Mouse (Mus musculus): Measurements from ENCODE around the gene Olfr749.

DNA sequence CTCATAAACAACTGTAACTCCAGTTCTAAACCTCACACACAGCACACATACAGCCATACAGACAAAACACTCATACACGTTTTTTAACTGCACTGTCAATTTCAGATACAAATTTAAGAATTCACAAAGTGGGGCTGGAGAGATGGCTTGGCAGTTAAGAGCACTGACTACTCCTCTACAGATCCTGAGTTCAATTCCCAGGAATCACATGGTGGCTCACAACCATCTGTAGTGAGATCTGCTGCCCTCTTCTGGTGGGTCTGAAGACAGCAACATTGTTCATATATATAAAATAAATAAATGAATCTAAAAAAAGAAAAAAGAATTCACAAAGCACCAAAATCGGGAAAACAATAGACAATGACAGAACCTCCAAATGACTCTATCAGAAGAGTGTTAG is 26.4 kb upstream of the Olfr749 start:
- TF ChIP-seq CTCF (IDR thresholded peaks at IDR 0.05; ENCODE audit: borderline replicate concordance, insufficient read depth, low read length) = no peak
- no peak for TF ChIP-seq POLR2A (IDR thresholded peaks at IDR 0.05; ENCODE audit: low read depth, low read length)
